Mouse (Mus musculus) intestine, postnatal 0 days (tissue): ENCODE results near the gene Tmsb15b2. TPM values are rescaled to one million over a fixed set of nuclear protein-coding genes. Genes with fewer than 3 reads are reported as not detected.
A peak's percentile ranks its signal among the peaks of the same experiment; 100 is the strongest.
"Not testable (repeated sequence)": the region's sequence is repeated elsewhere in the genome, so short reads cannot be mapped to it uniquely, and the experiment has no call there.

Experiments
- ATAC-seq: fragments of 200-750 bp; cut with Nextera tagmentation; 2 replicates; pipeline ENCODE4 v1.8.0; 2017; ENCODE audit warnings: mild to moderate bottlenecking, moderate TSS enrichment, moderate library complexity
- H3K27ac ChIP-seq: fragments of 300-500 bp; sonication (generic); 2 replicates; pipeline ENCODE4 v1.5.1; 2014; ENCODE audit warnings: mild to moderate bottlenecking, low read depth, low read length, moderate library complexity
- H3K27me3 ChIP-seq: fragments of 300-500 bp; sonication (generic); replicated peaks from 2 replicates; pipeline ENCODE4 v1.6.1; 2014; ENCODE audit warnings: low read length, mixed read lengths; ENCODE audit not compliant: control insufficient read depth, insufficient read depth
- H3K36me3 ChIP-seq: fragments of 300-500 bp; sonication (generic); 2 replicates; pipeline ENCODE4 v1.6.1; 2014; ENCODE audit warnings: mild to moderate bottlenecking, moderate library complexity; ENCODE audit not compliant: control insufficient read depth, insufficient read depth
- H3K4me1 ChIP-seq: fragments of 300-500 bp; sonication (generic); replicated peaks from 2 replicates; pipeline ENCODE4 v1.6.1; 2014; ENCODE audit warnings: antibody characterized with exemption, low read length, mixed read lengths; ENCODE audit not compliant: control insufficient read depth, insufficient read depth
- H3K4me2 ChIP-seq: fragments of 300-500 bp; sonication (generic); replicated peaks from 2 replicates; pipeline ENCODE4 v1.6.1; 2014; ENCODE audit warnings: low read depth, mild to moderate bottlenecking, moderate library complexity
- H3K4me3 ChIP-seq: fragments of 300-500 bp; sonication (generic); 2 replicates; pipeline ENCODE4 v1.5.1; 2014; ENCODE audit warnings: low read depth, low read length
- H3K9ac ChIP-seq: fragments of 300-500 bp; sonication (generic); 2 replicates; pipeline ENCODE4 v1.6.1; 2014; ENCODE audit warnings: mild to moderate bottlenecking, low read depth, low read length
- H3K9me3 ChIP-seq: fragments of 300-500 bp; sonication (generic); 2 replicates; pipeline ENCODE4 v1.6.1; 2016; ENCODE audit warnings: mixed run types; ENCODE audit not compliant: control insufficient read depth
- CTCF ChIP-seq: sonication (generic); IDR thresholded peaks from 2 replicates; pipeline ENCODE4 v1.5.1; 2016; ENCODE audit warnings: low read depth, mild to moderate bottlenecking, control low read depth, antibody characterized with exemption, moderate library complexity
- WGBS: fragments of 180-500 bp; shearing (Covaris S2); extraction: QIAGEN DNeasy Blood & Tissue Kit; methylation state at CpG from one replicate; pipeline ENCODE4 v1.1.7; 2014; 5-methylcytosine and 5-hydroxymethylcytosine counted together
- polyA plus RNA-seq: library from polyadenylated mRNA; unstranded; fragments of >200 nt; fragmentation: Nextera tagmentation; extraction: Ambion mirVana; gene quantifications from 2 replicates; pipeline ENCODE4 v1.2.1, GENCODE M21; 2015

Tmsb15b2 gene
- polyA plus RNA-seq: 56.8 and 62.6 TPM in 2 replicates

- peak within 1 kb of the TSS; percentile 63 for H3K4me2 ChIP-seq
- peak within 1 kb of the TSS; percentile 33 for H3K4me3 ChIP-seq
- not testable (repeated sequence) for H3K9me3 ChIP-seq, ATAC-seq, H3K27ac ChIP-seq, H3K4me1 ChIP-seq, H3K36me3 ChIP-seq, H3K27me3 ChIP-seq, H3K9ac ChIP-seq
- WGBS: 83% methylated on average over 6 of the region's 6 CpGs
Measured at GRCm38 (mm10) chrX:136975397-136975796, at the start of gene Tmsb15b2. Gene Tmsb15b2, minus strand, starts transcription at chrX:136975497.

GRCm38 (mm10) chrX:137019310-137019709 lies 44.0 kb upstream of the Tmsb15b2 start:
- ATAC-seq: peak; percentile 22; the same call in 1 of the 2 replicates
- Histone ChIP-seq H3K4me3 (no peak overlapping the region), H3K4me1 (no peaks in the 10 kb centered on the region), H3K27me3 (no peaks in the 10 kb centered on the region), H3K36me3 (no peaks in the 10 kb centered on the region), H3K9me3 (no peaks in the 10 kb centered on the region), H3K4me2 (no peak overlapping the region), H3K9ac (no peak overlapping the region), H3K27ac (no peak overlapping the region)
- TF ChIP-seq CTCF: peak; percentile 76
- WGBS: 24% methylated on average over 1 of the region's 1 CpGs

DNA sequence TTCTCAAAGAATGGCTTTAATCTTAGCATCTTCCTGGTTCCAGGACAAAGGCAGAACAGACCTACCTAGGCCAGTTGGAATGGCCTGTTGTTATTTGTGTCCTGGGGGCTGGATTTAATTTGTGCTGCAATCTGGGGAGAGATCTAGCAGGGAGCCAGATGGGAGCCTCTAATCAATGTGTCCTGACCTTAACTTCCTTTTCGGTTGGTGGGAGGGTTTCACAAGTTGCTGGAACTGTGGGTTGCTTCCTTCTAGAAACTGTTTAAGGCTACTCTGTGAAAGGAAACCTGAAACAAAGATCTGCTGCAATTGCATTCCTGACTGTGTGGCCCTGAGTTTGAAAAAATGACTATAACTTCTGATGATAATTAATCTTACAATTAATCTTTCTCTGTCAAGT lies 42.4 kb upstream of the Tmsb15b2 start:
- ATAC-seq: no peak
- Histone ChIP-seq H3K27me3 (no peaks in the 10 kb centered on the region), H3K4me2 (no peak overlapping the region), H3K27ac (no peak overlapping the region), H3K4me3 (no peak overlapping the region), H3K9me3 (no peaks in the 10 kb centered on the region), H3K4me1 (no peaks in the 10 kb centered on the region), H3K36me3 (no peaks in the 10 kb centered on the region), H3K9ac (no peak overlapping the region)
- no peak for TF ChIP-seq CTCF
- 68% methylated on average over 1 of the region's 1 CpGs for WGBS

- no peak overlapping the region for H3K27ac ChIP-seq
- no peaks in the 10 kb centered on the region for H3K27me3 ChIP-seq
- no peak for ATAC-seq
- peak; percentile 74 for TF ChIP-seq CTCF
- H3K36me3 ChIP-seq: no peaks in the 10 kb centered on the region
- H3K9me3 ChIP-seq: no peaks in the 10 kb centered on the region
- no peak overlapping the region for H3K4me2 ChIP-seq
- H3K9ac ChIP-seq: no peak overlapping the region
- H3K4me3 ChIP-seq: no peak overlapping the region
- 54% methylated on average over 6 of the region's 6 CpGs for WGBS
- H3K4me1 ChIP-seq: no peaks in the 10 kb centered on the region
Measured at GRCm38 (mm10) chrX:137015099-137015709, 39.9 kb upstream of the Tmsb15b2 start.

- WGBS: 72% methylated on average over 2 of the region's 2 CpGs
- no peak overlapping the region for H3K4me2 ChIP-seq
- no peaks in the 10 kb centered on the region for H3K4me1 ChIP-seq
- 0 out of 2 replicates have a peak, but pooled peaks cover 4% of the 10 kb centered on the region for H3K27me3 ChIP-seq
- no peak overlapping the region for H3K9ac ChIP-seq
- no peak overlapping the region for H3K4me3 ChIP-seq
- no peaks in the 10 kb centered on the region for H3K9me3 ChIP-seq
- ATAC-seq: no peak
- no peak for TF ChIP-seq CTCF
- H3K27ac ChIP-seq: no peak overlapping the region
- no peaks in the 10 kb centered on the region for H3K36me3 ChIP-seq
Measured at GRCm38 (mm10) chrX:136996256-136996655, 21.0 kb upstream of the Tmsb15b2 start.

DNA sequence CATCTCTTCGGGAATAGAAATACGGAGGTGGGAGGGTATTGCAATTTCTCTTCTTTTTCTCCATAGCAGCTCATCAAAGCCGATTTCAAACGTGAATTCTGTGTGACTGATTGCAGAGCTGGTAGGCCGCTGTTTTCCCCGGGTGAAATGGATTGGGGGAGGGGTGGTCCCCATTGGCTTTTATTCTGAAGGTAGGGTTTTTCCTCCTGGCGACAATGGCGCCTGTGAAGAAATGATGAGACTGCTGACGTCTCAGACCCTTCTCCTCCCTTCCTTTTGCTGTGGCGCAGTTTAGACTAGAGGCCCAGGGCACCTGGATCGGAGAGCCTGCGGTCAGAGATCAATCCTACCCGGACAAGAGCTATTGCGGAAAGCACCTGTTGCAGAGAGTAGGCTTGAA lies 18.3 kb upstream of the Tmsb15b2 start:
- 45% methylated on average over 14 of the region's 14 CpGs for WGBS
- H3K9ac ChIP-seq: no peak overlapping the region
- no peak overlapping the region for H3K27ac ChIP-seq
- H3K4me1 ChIP-seq: no peaks in the 10 kb centered on the region
- no peaks in the 10 kb centered on the region for H3K36me3 ChIP-seq
- no peak for ATAC-seq
- H3K9me3 ChIP-seq: no peaks in the 10 kb centered on the region
- TF ChIP-seq CTCF: no peak
- 0 out of 2 replicates have a peak, but pooled peaks cover 4% of the 10 kb centered on the region for H3K27me3 ChIP-seq
- no peak overlapping the region; the same call in 1 of the 2 replicates for H3K4me3 ChIP-seq
- peak overlapping the region; percentile 60; the same call in 1 of the 2 replicates for H3K4me2 ChIP-seq
